Mouse (Mus musculus): ENCODE measurements at regions not wholly inside any gene's neighbourhood (a gene's known extent, or its start where the extent isn't known, plus 50 kb on each side); places are given as distances from the start of the nearest gene placed in this dataset.

- TF ChIP-seq CTCF (IDR thresholded peaks at IDR 0.05; ENCODE audit: low read depth, low read length) = no peak
- TF ChIP-seq EP300 (IDR thresholded peaks at IDR 0.05; ENCODE audit: insufficient read depth, low read depth, low read length) = no peak
These were observed 143.7 kb downstream of the Dusp6 start for GRCm38 (mm10) chr10:99406764-99407163.

All from ES-Bruce4 (cell line).